Mouse (Mus musculus): ENCODE data around the gene Desi2. TPM values are rescaled to one million over a fixed set of nuclear protein-coding genes. Genes with fewer than 3 reads are reported as not detected.
"Not testable (repeated sequence)": the region's sequence is repeated elsewhere in the genome, so short reads cannot be mapped to it uniquely, and the experiment has no call there.

Desi2 gene
- polyA plus RNA-seq, 1 experiment = 6.4 TPM

DNA sequence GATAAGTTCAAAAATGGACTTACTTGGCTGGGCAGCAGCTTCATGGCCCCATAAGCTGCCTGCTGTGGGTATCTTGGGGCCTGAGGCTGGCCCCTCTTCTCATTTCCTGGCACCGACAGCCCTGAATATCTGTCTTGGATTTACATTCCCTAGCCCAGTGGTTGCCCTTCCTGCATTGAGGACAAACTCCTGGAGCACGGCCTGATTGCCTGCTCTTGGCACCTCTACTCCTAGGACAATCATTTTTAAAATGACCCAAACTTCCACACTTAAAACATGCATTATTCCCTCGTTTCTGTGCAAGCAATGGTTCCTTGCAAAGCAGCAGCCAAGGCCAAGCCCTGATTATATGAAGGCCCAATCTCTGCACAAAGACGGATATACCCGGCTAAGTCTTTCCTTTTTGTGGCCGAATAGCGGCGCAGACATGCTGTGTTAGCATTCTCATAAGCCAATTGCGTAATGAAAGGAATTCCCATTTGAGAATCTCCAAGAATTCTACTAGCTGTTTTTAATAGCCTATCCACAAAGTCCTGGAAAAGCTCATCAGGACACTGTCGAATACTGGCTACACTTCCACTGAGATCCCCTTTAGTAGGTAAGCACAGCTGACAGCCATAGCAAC lies 18.6 kb downstream of the Desi2 start:
- H3K36me3 ChIP-seq (ENCODE audit: control insufficient read depth, insufficient read depth, low read length) = no peaks in the 10 kb centered on the region
- H3K27me3 ChIP-seq (replicated peaks; ENCODE audit: control insufficient read depth, insufficient read depth, low read length) = no peaks in the 10 kb centered on the region
- TF ChIP-seq CTCF (conservative IDR thresholded peaks at IDR 0.05; ENCODE audit: insufficient read depth, insufficient read length, low read depth, low read length) (no peak), POLR2A (IDR thresholded peaks at IDR 0.05; ENCODE audit: low read depth, low read length) (no peak)
- H3K27ac ChIP-seq (ENCODE audit: insufficient read depth, low read depth, low read length) = no peak overlapping the region
- H3K4me3 ChIP-seq (ENCODE audit: insufficient read depth, low read depth, low read length) = no peak overlapping the region
- no peaks in the 10 kb centered on the region; the same call in 1 of the 2 replicates for H3K4me1 ChIP-seq (ENCODE audit: control insufficient read depth, insufficient read depth, low read length)
- 52% methylated on average over 10 of the region's 10 CpGs for WGBS
- DNase-seq = peak; percentile 41

- 92% methylated on average over 4 of the region's 4 CpGs for WGBS
Measured at GRCm38 (mm10) chr1:178207856-178208255, 20.6 kb downstream of the Desi2 start.

DNA sequence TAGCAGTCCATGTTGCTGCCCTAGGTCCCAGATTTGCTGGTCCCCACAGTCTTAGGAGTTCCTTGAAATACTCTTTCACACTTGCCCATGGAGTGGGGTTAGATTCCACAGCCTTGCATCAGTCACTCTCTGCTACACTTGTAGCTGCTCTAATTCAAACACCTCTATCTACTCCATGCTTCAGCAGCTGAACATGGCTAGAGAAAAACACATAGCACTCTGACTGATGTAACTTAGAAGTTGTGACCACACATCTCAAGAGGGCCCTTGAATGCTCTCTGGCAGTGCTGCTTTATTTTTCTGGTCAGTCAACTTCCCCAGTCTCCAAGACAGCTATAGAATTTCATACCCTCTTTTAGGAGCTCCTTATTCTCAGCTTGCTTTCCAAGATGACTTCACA lies 22.7 kb downstream of the Desi2 start:
- Histone ChIP-seq H3K27me3 (replicated peaks; ENCODE audit: control insufficient read depth, insufficient read depth, low read length) (no peaks in the 10 kb centered on the region), H3K4me1 (ENCODE audit: control insufficient read depth, insufficient read depth, low read length) (no peaks in the 10 kb centered on the region; the same call in 1 of the 2 replicates), H3K36me3 (ENCODE audit: control insufficient read depth, insufficient read depth, low read length) (no peaks in the 10 kb centered on the region), H3K4me3 (ENCODE audit: insufficient read depth, low read depth, low read length) (no peak overlapping the region), H3K27ac (ENCODE audit: insufficient read depth, low read depth, low read length) (no peak overlapping the region)
- TF ChIP-seq CTCF (conservative IDR thresholded peaks at IDR 0.05; ENCODE audit: insufficient read depth, insufficient read length, low read depth, low read length) = no peak
- no peak for TF ChIP-seq POLR2A (IDR thresholded peaks at IDR 0.05; ENCODE audit: low read depth, low read length)
- DNase-seq = no peak

More at GRCm38 (mm10) chr1:178207856-178208255, 20.6 kb downstream of the Desi2 start:
- not testable (repeated sequence) for DNase-seq; H3K27ac ChIP-seq (ENCODE audit: insufficient read depth, low read depth, low read length); H3K36me3 ChIP-seq (ENCODE audit: control insufficient read depth, insufficient read depth, low read length); H3K27me3 ChIP-seq (replicated peaks; ENCODE audit: control insufficient read depth, insufficient read depth, low read length); H3K4me1 ChIP-seq (ENCODE audit: control insufficient read depth, insufficient read depth, low read length); H3K4me3 ChIP-seq (ENCODE audit: insufficient read depth, low read depth, low read length)

- DNase-seq = no peak
- Histone ChIP-seq H3K27me3 (replicated peaks; ENCODE audit: control insufficient read depth, insufficient read depth, low read length) (no peaks in the 10 kb centered on the region), H3K36me3 (ENCODE audit: control insufficient read depth, insufficient read depth, low read length) (no peaks in the 10 kb centered on the region), H3K4me3 (ENCODE audit: insufficient read depth, low read depth, low read length) (no peak overlapping the region), H3K27ac (ENCODE audit: insufficient read depth, low read depth, low read length) (no peak overlapping the region), H3K4me1 (ENCODE audit: control insufficient read depth, insufficient read depth, low read length) (no peaks in the 10 kb centered on the region; the same call in 1 of the 2 replicates)
- TF ChIP-seq POLR2A (IDR thresholded peaks at IDR 0.05; ENCODE audit: low read depth, low read length) (no peak), CTCF (conservative IDR thresholded peaks at IDR 0.05; ENCODE audit: insufficient read depth, insufficient read length, low read depth, low read length) (no peak)
Measured at GRCm38 (mm10) chr1:178217157-178217556, 29.9 kb downstream of the Desi2 start.

- Histone ChIP-seq H3K27me3 (replicated peaks; ENCODE audit: control insufficient read depth, insufficient read depth, low read length) (no peaks in the 10 kb centered on the region), H3K27ac (ENCODE audit: insufficient read depth, low read depth, low read length) (no peak overlapping the region)
- no peak for TF ChIP-seq CTCF (conservative IDR thresholded peaks at IDR 0.05; ENCODE audit: insufficient read depth, insufficient read length, low read depth, low read length)
- no peak for TF ChIP-seq POLR2A (IDR thresholded peaks at IDR 0.05; ENCODE audit: low read depth, low read length)
Measured at GRCm38 (mm10) chr1:178218305-178218704, 31.1 kb downstream of the Desi2 start.

GRCm38 (mm10) chr1:178219166-178220077 lies 32.2 kb downstream of the Desi2 start:
- Histone ChIP-seq H3K36me3 (ENCODE audit: control insufficient read depth, insufficient read depth, low read length) (no peaks in the 10 kb centered on the region), H3K4me1 (ENCODE audit: control insufficient read depth, insufficient read depth, low read length) (no peaks in the 10 kb centered on the region; the same call in 1 of the 2 replicates), H3K4me3 (ENCODE audit: insufficient read depth, low read depth, low read length) (no peak overlapping the region), H3K27ac (ENCODE audit: insufficient read depth, low read depth, low read length) (no peak overlapping the region), H3K27me3 (replicated peaks; ENCODE audit: control insufficient read depth, insufficient read depth, low read length) (no peaks in the 10 kb centered on the region)
- WGBS = 82% methylated on average over 5 of the region's 5 CpGs
- DNase-seq = no peak
- TF ChIP-seq POLR2A (IDR thresholded peaks at IDR 0.05; ENCODE audit: low read depth, low read length) (no peak), CTCF (conservative IDR thresholded peaks at IDR 0.05; ENCODE audit: insufficient read depth, insufficient read length, low read depth, low read length) (no peak)

More at GRCm38 (mm10) chr1:178218305-178218704, 31.1 kb downstream of the Desi2 start:
- no peak for DNase-seq
- Histone ChIP-seq H3K4me3 (ENCODE audit: insufficient read depth, low read depth, low read length) (no peak overlapping the region), H3K36me3 (ENCODE audit: control insufficient read depth, insufficient read depth, low read length) (no peaks in the 10 kb centered on the region), H3K4me1 (ENCODE audit: control insufficient read depth, insufficient read depth, low read length) (no peaks in the 10 kb centered on the region; the same call in 1 of the 2 replicates)

- H3K27me3 ChIP-seq (replicated peaks; ENCODE audit: control insufficient read depth, insufficient read depth, low read length); H3K27ac ChIP-seq (ENCODE audit: insufficient read depth, low read depth, low read length); H3K4me3 ChIP-seq (ENCODE audit: insufficient read depth, low read depth, low read length); H3K4me1 ChIP-seq (ENCODE audit: control insufficient read depth, insufficient read depth, low read length); DNase-seq; H3K36me3 ChIP-seq (ENCODE audit: control insufficient read depth, insufficient read depth, low read length): not testable (repeated sequence)
- 92% methylated on average over 4 of the region's 4 CpGs for WGBS
Measured at GRCm38 (mm10) chr1:178228888-178229287, 41.7 kb downstream of the Desi2 start.

Data from kidney, adult 2 months (tissue).